Mouse (Mus musculus) CH12F3 (cell line): Measurements from ENCODE around the gene Kif16b.

Experiments used
- in situ Hi-C: fragments of 300-500 bp; cut with MboI; formaldehyde crosslinking; loops from 2 replicates; pipeline ENCODE4 v1.14.3; 2020; ENCODE audit warnings: low sequenced_read_pairs

The Kif16b gene

DNA sequence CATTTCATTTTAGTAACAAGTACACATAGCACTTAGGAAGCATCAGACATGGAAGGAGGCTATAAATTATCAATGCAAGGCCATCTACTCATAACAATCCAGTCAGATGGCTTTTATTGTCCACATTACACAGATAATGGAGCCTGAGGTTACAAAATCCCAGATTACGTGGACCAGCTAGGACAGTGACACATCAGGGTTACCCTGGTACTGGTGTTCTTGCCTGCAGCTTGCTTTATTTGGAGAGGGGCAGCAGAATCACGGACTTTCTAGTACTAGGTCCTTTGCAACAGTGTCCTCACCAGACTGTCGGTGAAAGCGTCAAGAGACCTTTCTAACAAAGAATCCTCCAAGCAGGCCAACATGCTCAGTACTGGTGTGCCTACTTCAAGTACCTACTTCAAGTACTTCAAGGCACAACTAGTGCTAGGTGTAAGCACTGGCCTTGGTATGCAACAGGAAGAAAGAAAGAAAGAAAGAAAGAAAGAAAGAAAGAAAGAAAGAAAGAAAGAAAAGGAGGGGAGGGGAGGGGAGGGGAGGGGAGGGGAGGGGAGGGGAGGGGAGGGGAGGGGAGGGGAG, 213.3 kb downstream of the Kif16b start:
- in situ Hi-C loops, result no loop called here

- in situ Hi-C loops, result no loop called here
Measured at GRCm38 (mm10) chr2:142682965-142683709, 218.2 kb downstream of the Kif16b start.

GRCm38 (mm10) chr2:142668426-142668825, 232.9 kb downstream of the Kif16b start:
- in situ Hi-C loops, result no loop called here

DNA sequence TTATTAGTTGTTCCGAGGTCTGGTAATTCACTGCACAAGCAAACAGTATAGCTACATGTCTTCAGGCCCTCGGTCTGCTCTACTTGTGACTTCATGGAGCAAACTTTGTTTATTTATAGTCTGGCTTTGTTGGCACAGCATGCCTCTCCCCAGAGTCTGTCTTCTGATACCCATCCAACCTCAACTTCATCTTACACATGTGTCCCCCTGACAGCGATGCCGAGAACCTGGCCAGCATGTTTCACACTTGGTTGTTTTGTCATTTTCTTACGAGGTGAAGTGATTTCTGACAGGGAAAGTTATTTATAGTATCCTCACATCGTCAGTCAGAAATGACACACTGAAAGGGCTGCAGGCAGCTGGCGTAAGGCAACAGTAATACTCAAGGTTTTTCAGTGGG, 249.7 kb downstream of the Kif16b start:
- in situ Hi-C loops, result no loop called here

DNA sequence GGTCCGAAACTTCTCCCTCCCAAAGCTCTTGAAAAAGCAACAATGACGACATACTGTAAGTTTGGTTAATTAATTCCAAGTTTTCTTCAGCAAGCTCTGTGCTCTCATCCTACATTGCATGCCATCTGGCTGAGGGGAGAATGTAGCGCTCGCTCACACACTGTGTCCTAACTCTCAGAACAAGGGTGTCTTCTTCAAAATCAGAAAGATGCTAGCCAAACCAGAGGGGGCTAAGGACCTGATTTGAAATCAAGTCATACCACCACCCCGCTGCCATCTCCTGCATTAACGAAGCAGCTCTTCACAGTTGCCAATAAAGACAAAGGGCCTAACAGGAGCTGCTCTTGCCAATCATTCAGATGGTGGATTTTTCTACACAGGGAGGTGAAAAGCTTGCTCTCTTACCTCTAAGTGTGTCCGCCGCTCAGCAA, 253.3 kb downstream of the Kif16b start:
- in situ Hi-C loops, result no loop called here

GRCm38 (mm10) chr2:142646863-142647262, 254.5 kb downstream of the Kif16b start:
- in situ Hi-C loops, result no loop called here

DNA sequence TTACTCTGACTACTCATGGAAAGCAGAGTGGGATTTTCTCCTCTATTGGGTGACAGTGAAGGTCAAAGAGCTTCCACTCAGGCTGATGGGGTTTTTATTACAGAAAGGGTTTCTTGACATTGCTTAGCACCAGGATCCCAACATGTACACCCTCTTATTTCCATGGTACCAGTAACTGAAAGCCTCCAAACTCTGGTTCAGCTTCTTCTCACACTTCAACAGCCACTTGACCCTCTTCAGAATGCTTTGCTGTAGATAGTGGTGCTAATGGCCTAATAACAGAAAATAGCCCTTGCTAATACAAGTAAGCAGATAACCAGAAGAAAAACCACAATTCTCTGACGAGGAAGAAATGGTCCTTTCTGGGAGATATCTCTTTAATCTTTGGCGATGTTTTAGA, 259.6 kb downstream of the Kif16b start:
- in situ Hi-C loops, result no loop called here

GRCm38 (mm10) chr2:142635606-142636304, 265.6 kb downstream of the Kif16b start:
- in situ Hi-C loops, result no loop called here

DNA sequence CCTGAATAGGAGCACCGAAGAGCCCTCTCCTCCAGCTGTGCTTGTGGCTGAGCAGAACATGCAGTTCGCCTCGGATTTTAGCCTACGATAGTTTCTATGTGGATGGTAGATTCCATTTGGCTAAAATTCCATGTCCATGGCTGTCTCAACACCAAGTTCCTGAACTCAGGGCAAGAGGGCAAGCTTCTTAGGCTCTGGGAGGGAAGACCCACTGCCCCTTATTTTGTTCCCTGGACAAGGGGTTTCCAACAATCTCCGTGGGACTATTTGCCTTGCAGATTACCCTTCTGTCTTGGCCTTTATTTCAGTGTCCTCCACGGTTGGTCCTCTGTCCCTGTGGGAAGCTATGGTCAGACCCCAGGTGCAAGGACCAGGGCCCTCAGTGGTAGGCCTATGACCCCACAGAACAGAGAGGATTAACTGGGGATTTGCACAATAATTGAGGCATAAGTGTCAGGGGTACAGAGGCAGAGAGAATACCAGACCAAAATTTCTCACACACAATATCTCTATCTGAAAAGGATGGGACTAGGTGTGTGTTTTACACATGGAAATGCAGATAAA, 267.3 kb downstream of the Kif16b start:
- in situ Hi-C loops, result no loop called here

DNA sequence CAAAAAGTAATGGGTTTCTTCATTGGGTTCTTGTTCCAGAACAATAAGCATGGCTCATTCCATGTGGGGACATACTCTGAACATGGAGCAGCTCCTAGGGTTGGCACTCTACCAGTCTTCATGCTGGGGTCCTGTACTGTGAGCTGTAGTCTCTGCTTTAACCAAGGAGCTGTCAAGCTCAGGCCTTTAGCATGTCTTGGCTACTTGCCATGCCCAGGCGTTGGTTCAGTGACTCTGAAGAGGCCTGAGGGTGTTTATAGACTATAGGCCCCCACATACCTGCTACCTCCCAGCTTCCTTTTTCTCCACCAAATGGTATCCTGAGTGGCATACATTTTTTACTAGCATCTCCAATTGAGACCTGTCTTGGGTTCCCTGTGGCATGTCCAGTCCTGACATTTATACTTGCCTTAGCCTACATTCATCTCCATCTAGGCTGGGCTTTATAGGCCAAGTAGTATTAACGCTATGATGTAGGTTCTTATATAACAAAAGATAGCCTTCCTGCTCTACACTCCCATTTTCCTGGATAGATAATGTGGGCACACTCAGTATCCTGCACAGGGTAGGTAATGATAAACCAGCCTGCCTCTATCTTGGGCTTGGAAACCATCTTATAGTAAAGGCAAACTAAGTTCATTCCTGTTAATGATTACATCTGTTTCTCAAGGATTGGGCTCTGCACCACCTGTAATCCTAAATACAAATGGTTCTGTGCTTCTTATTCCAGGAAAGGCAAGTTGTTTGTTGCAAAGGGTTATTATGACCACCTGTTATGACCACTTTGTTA, 271.6 kb downstream of the Kif16b start:
- in situ Hi-C loops, result no loop called here

- in situ Hi-C loops, result no loop called here
Measured at GRCm38 (mm10) chr2:142625756-142626155, 275.6 kb downstream of the Kif16b start.

- in situ Hi-C loops, result no loop called here
Measured at GRCm38 (mm10) chr2:142625101-142625500, 276.2 kb downstream of the Kif16b start.

DNA sequence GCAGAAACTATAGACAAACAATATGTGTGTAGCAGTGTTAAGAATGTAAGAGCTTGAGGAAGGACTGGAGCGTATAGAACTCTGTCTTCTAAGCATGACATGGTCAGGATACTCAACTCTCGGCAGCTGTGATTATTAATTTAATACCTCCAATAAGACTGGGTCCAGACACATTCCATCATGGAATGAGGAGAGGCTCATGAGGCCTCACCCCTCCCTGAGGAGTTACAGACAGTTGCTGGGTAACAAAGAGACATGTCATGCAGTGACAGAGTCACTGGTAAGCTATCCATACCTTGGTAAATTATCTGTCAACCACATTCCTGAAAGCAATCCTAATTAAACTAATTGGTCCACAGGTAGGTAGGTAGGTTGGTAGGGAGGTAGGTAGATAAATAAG, 277.1 kb downstream of the Kif16b start:
- in situ Hi-C loops, result no loop called here

DNA sequence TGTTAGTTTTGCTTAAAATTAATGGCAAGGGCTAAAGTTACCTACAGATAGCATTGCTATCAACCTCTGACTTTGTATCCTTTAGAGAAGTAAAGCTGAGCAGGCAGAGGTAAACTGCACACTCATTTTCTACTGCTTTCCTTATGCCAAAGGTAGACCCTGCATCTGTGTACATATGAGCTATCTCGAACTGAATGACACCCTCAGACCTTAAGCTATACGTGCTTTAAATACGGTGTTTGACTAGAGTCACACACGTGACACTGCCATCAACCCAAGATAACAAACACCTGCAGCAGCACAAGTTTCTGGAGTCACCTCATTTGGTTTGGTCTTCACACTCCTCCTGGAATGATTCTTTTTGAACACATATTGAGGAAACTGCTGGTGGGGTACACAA, 280.2 kb downstream of the Kif16b start:
- in situ Hi-C loops, result no loop called here

- in situ Hi-C loops, result no loop called here
Measured at GRCm38 (mm10) chr2:142619926-142620325, 281.4 kb downstream of the Kif16b start.

GRCm38 (mm10) chr2:142614535-142614934, 286.8 kb downstream of the Kif16b start:
- in situ Hi-C loops, result no loop called here

DNA sequence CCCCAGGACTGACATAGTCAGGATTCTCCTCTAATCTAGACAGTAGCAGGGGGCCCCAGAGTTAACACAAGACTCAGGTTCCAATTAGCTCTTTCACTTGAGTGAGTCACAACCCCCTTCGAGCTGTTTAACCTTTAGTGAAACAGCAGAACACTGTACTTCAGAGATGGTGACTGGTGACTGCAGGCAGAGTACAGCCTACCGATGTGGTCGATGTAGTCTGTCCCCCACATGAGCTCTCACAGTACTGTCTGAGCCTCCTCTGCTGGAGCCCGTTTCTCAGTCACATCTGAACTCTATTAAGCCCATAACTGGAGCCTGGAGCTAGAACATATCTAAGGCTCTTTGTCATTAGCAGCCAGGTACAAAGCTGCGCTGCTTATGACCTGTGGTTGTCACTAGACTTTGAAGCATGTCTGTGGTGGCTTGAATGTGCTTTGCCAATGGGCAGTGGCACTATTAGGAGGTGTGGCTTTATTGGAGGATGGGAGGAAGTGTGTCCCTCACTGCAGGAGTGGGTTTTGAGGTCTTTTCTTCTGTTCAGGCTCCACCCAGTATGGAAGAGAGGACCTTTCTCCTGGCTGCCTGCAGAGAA, 288.9 kb downstream of the Kif16b start:
- in situ Hi-C loops, result no loop called here

DNA sequence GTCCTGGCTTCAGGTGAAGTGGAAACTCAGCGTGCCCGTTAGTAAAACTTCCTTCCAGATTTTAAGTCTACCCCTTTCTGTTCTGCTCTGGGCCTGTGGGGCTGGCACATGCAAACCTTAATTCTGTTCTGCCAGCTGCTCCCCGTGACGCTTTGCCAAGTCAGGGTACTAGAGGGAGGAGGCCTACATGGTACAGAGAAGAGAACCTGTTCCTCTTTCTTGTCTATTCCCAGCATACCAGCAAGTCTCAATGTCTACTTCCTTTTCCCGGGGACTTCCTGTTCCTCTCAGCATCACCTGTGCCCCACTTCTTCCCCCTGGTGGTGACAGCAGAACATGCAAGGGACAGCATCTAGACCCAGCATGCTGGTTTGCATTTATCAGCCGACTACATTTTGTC, 290.2 kb downstream of the Kif16b start:
- in situ Hi-C loops, result no loop called here

GRCm38 (mm10) chr2:142610206-142610605, 291.1 kb downstream of the Kif16b start:
- in situ Hi-C loops, result no loop called here

GRCm38 (mm10) chr2:142608778-142609177, 292.6 kb downstream of the Kif16b start:
- in situ Hi-C loops, result no loop called here

DNA sequence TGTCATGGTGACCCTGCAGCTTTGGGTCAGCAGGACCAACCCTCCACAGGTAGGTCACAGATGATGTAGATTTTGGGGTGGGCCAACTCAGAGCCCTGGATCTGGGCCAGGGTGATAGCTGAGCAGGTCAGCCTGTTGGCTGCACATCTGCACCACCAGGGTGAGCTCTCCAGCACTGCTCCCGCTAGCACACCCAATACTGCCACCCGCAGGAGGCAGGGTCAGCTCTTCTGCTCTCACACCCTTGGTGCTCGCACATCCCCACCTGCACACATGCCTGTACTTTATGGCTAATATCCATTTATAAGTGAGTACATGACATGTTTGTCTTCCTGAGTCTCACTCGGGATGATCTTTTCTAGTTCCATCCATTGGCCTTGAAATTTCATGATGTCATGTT, 296.6 kb downstream of the Kif16b start:
- in situ Hi-C loops, result no loop called here
